Mouse (Mus musculus): Measurements from ENCODE around the gene Tut4. TPM values are rescaled to one million over a fixed set of nuclear protein-coding genes. Genes with fewer than 3 reads are reported as not detected.

The Tut4 gene
- polyA plus RNA-seq, 1 experiment = 35.0 TPM

DNA sequence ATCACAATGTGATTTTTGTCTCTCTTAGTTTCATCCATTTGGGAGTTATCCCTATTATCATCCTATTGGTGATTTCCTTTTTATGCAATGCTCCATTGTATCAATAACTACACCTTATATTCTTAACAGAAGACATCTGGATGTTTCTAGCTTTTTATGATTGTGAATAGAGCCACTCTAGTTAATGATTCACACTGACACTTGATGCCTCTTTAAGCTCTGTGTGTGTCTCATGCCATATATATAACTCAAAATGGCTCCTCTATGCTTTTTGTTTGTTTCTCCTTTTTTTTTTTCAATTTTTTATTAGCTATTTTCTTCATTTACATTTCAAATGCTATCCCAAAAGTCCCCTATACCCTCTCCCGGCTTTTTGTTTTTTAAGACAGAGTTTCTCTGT lies 136.6 kb downstream of the Tut4 start:
- Histone ChIP-seq H3K4me3 (replicated peaks; ENCODE audit: extremely low read depth, low read depth, low read length) (no peak overlapping the region), H3K4me1 (ENCODE audit: control insufficient read depth, insufficient read depth, low read length) (no peaks in the 10 kb centered on the region)
- DNase-seq = no peak
- 94% methylated on average over 1 of the region's 1 CpGs for WGBS
- no peak for TF ChIP-seq POLR2A (IDR thresholded peaks at IDR 0.05; ENCODE audit: borderline replicate concordance, extremely low read depth, low read depth, low read length)
- TF ChIP-seq CTCF (IDR thresholded peaks at IDR 0.05; ENCODE audit: insufficient read depth, low read length) = no peak

DNA sequence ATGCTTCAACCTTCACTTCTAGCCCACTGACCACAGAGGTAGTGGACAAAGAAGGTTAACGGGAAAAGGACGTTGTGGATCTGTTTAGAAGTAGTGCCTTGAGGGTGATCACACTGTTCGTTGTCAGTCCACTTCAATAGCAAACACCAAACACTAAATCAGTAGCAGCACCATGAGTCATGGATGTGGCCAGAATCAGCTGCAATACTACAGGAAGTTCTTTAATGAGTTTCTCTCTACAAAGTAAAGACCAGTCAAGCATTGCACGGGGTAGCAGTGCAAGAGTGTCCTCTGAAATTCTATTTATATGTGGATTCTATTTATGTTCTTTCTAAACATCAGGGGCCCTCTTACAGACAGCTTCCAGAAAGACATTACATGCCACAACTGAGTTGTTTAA lies 139.1 kb downstream of the Tut4 start:
- 62% methylated on average over 4 of the region's 4 CpGs for WGBS
- no peak for TF ChIP-seq CTCF (IDR thresholded peaks at IDR 0.05; ENCODE audit: insufficient read depth, low read length)
- TF ChIP-seq POLR2A (IDR thresholded peaks at IDR 0.05; ENCODE audit: borderline replicate concordance, extremely low read depth, low read depth, low read length) = no peak
- Histone ChIP-seq H3K4me1 (ENCODE audit: control insufficient read depth, insufficient read depth, low read length) (no peaks in the 10 kb centered on the region), H3K4me3 (replicated peaks; ENCODE audit: extremely low read depth, low read depth, low read length) (no peak overlapping the region)
- no peak for DNase-seq

DNA sequence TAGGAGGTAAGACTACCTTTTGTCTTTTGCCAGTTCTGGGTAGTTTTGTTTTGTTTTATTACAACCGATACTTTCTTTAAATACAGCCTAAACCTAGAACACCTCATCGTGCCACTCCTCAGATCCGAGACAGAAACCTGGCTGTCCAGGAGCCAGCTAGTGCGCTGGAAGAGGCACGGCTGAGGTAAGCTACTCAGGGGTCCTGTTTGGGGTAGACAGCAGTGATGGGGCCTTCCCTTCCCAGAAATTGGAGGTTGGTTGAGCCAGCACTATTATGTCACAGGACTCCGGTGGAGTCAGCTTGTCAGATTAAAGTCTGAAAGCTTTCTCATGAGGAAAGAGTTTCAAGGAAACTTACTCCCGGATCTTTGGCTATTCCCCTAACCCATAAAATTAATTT lies 142.6 kb downstream of the Tut4 start:
- WGBS = 96% methylated on average over 7 of the region's 7 CpGs
- TF ChIP-seq CTCF (IDR thresholded peaks at IDR 0.05; ENCODE audit: insufficient read depth, low read length) = no peak
- TF ChIP-seq POLR2A (IDR thresholded peaks at IDR 0.05; ENCODE audit: borderline replicate concordance, extremely low read depth, low read depth, low read length) = no peak
- no peaks in the 10 kb centered on the region for H3K4me1 ChIP-seq (ENCODE audit: control insufficient read depth, insufficient read depth, low read length)
- no peak for DNase-seq
- no peak overlapping the region for H3K4me3 ChIP-seq (replicated peaks; ENCODE audit: extremely low read depth, low read depth, low read length)

DNA sequence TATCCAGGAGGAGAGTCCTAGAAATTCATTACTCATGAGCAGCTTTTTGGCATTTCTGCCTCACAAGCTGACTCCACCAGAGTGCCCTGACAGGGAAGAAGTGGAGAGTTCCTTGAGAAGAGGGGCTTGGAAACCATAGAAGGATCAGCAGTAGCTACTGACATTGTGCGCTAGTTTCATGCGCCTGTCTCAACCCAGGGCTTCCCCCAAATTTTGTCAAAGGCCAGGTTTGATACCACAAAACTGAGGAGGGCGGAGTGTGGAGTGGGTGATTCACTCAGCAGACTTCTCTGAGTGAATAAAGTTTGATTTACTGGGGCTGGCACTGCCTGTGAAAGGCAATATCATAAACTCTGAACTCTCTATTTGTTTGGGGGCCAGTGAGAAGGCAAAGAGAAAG lies 149.4 kb downstream of the Tut4 start:
- H3K4me3 ChIP-seq (replicated peaks; ENCODE audit: extremely low read depth, low read depth, low read length) = no peak overlapping the region
- no peak for TF ChIP-seq POLR2A (IDR thresholded peaks at IDR 0.05; ENCODE audit: borderline replicate concordance, extremely low read depth, low read depth, low read length)
- TF ChIP-seq CTCF (IDR thresholded peaks at IDR 0.05; ENCODE audit: insufficient read depth, low read length) = no peak
- 88% methylated on average over 3 of the region's 3 CpGs for WGBS
- DNase-seq = no peak
- H3K4me1 ChIP-seq (ENCODE audit: control insufficient read depth, insufficient read depth, low read length) = no peaks in the 10 kb centered on the region

Other genes starting within 250 kb of the Tut4 start
- 0.05 and 0.19 TPM in 2 replicates for gene Zyg11a, start 241.4 kb upstream of the Tut4 start, polyA plus RNA-seq (2012; rRNA removed)
- 6.2 and 8.7 TPM in 2 replicates for gene Zyg11b, start 158.3 kb upstream of the Tut4 start, polyA plus RNA-seq (2012; rRNA removed)
- 3.2 and 5.2 TPM in 2 replicates for gene Coa7, start 131.3 kb upstream of the Tut4 start, polyA plus RNA-seq (2012; rRNA removed)
- gene Shisal2a, start 76.1 kb upstream of the Tut4 start, polyA plus RNA-seq (2012; rRNA removed) = 0.95 and 2.8 TPM in 2 replicates
- 26.3 and 26.5 TPM in 2 replicates for gene Gpx7, start 52.5 kb upstream of the Tut4 start, polyA plus RNA-seq (2012; rRNA removed)
- gene Prpf38a, start 119.9 kb downstream of the Tut4 start, polyA plus RNA-seq (2012; rRNA removed) = 2.9 and 6.0 TPM in 2 replicates
- 0.09 and 0.21 TPM in 2 replicates for gene Orc1, start 120.0 kb downstream of the Tut4 start, polyA plus RNA-seq (2012; rRNA removed)
- 27.5 and 31.8 TPM in 2 replicates for gene Cc2d1b, start 160.5 kb downstream of the Tut4 start, polyA plus RNA-seq (2012; rRNA removed)

Data from lung, adult 2 months (tissue).